Mouse (Mus musculus) small intestine, adult 2 months (tissue): Measurements from ENCODE around the gene Gm10271.

Experiments used
- CTCF ChIP-seq: fragments of 200-500 bp; IDR thresholded peaks from 2 replicates; pipeline ENCODE4 v1.5.1; 2012; ENCODE audit warnings: low read depth, mild to moderate bottlenecking, control low read depth, inconsistent platforms, low read length, moderate library complexity, mixed read lengths; ENCODE audit not compliant: insufficient replicate concordance, insufficient read length; ENCODE audit errors: extremely low read depth
- POLR2A ChIP-seq: fragments of 200-500 bp; IDR thresholded peaks from 2 replicates; pipeline ENCODE4 v1.6.1; 2012; ENCODE audit warnings: low read depth, mild to moderate bottlenecking, control low read depth, inconsistent platforms, low read length, moderate library complexity

DNA sequence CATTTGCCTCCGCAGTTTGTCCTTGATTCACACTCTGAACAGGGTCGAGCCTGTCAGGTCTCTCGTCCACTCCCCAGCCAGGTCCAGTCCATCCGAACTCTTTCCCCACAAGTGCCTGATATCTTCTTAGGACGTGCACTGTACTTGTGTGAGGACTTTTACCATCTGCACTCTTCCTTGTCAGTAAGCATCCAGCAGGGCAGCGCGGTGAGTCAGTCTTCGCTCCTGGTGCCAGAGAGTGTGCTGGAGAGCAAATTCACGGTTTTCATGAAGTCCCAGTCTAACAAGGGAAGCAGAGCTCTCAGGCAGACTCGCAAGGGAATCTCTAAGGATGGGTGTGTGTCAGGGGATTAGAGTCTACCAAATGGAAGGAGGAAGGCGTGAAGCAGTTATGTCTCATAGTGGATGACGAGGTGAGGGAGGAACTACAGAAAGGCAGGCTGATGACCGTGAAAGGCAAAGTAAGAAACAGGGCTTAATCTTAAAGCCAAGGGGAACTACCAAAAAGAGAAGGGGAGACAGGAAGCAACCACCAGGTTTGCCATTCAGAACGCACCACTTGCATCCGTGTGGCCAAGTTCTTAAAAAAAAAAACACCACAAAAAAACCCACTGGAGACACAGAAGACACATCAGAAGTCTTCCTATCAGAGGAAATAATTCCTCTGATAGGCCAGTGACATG, 40.8 kb downstream of the Gm10271 start:
- TF ChIP-seq POLR2A = no peak
- no peak for TF ChIP-seq CTCF
